Comparison of ENCODE assay signal across 7 mouse cellular contexts in genomic region chr6:128841327-128842089, GRCm38 (mm10). TPM values are rescaled to one million over a fixed set of nuclear protein-coding genes. Genes with fewer than 3 reads are reported as not detected.
A peak's percentile ranks its signal among the peaks of the same experiment; 100 is the strongest.
DNase-seq lines count a peak whose midpoint lies in the region; ATAC-seq lines count a peak whose summit lies in the region.

No protein-coding gene starts in this region.

- DNase-seq in lung, adult 18-20 months, result peak; percentile 33 to 70
- DNase-seq in lung, postnatal 4 days, result no peak
- DNase-seq in forebrain, embryonic 14.5 days (ENCODE audit: low spot score), result no peak
- no peak for DNase-seq in T-cell, adult 2 months (ENCODE audit: low spot score)
- no peak for DNase-seq in left cerebral cortex, postnatal 4 days

- no peaks in the 10 kb centered on the region for H3K36me3 ChIP-seq in forebrain, embryonic 14.5 days (ENCODE audit: control insufficient read depth, insufficient read depth, low read length)
- H3K36me3 ChIP-seq in limb, embryonic 15.5 days, result no peaks in the 10 kb centered on the region
- H3K36me3 ChIP-seq in stomach, embryonic 14.5 days (ENCODE audit: control insufficient read depth, insufficient read depth, low read length), result no peaks in the 10 kb centered on the region

- H3K4me2 ChIP-seq in forebrain, embryonic 14.5 days (ENCODE audit: low read length), result peak overlapping the region; percentile 68
- H3K4me2 ChIP-seq in limb, embryonic 15.5 days, result peak overlapping the region; percentile 59
- peak overlapping the region; percentile 48 for H3K4me2 ChIP-seq in stomach, embryonic 14.5 days (replicated peaks; ENCODE audit: low read depth, low read length)

- no peaks in the 10 kb centered on the region for H3K9me3 ChIP-seq in forebrain, embryonic 14.5 days (replicated peaks; ENCODE audit: control insufficient read depth, low read length)
- H3K9me3 ChIP-seq in limb, embryonic 15.5 days, result no peaks in the 10 kb centered on the region
- no peaks in the 10 kb centered on the region for H3K9me3 ChIP-seq in stomach, embryonic 14.5 days (ENCODE audit: control insufficient read depth, low read depth, low read length)

- H3K9ac ChIP-seq in forebrain, embryonic 14.5 days (ENCODE audit: low read length), result no peak overlapping the region; the same call in 1 of the 2 replicates
- H3K9ac ChIP-seq in limb, embryonic 15.5 days, result no peak overlapping the region
- H3K9ac ChIP-seq in stomach, embryonic 14.5 days (replicated peaks; ENCODE audit: low read depth, low read length), result no peak overlapping the region

- ATAC-seq in forebrain, embryonic 14.5 days, result no peak
- ATAC-seq in limb, embryonic 15.5 days (ENCODE audit: insufficient number of reproducible peaks, low FRiP score, low TSS enrichment, low read depth), result no peak
- ATAC-seq in stomach, embryonic 14.5 days (ENCODE audit: insufficient number of reproducible peaks, insufficient read depth, low FRiP score, low read depth), result no peak

- no peak overlapping the region for H3K27ac ChIP-seq in forebrain, embryonic 14.5 days (ENCODE audit: low read depth, low read length)
- peak overlapping the region; percentile 96; the same call in 1 of the 2 replicates for H3K27ac ChIP-seq in limb, embryonic 15.5 days
- H3K27ac ChIP-seq in stomach, embryonic 14.5 days (ENCODE audit: low read length), result 0 out of 2 replicates have a peak overlapping the region, but pooled peaks have one; percentile 90

- intact Hi-C loops in left cerebral cortex, postnatal 4 days (cut with DNase I), result loop anchor here (5.0 to 10.0 kb wide), 2 partner anchors 34 to 523 kb away; no protein-coding TSS in a partner anchor

- H3K27me3 ChIP-seq in forebrain, embryonic 14.5 days (replicated peaks; ENCODE audit: control insufficient read depth, insufficient read depth, low read length), result no peaks in the 10 kb centered on the region
- H3K27me3 ChIP-seq in limb, embryonic 15.5 days, result no peaks in the 10 kb centered on the region
- H3K27me3 ChIP-seq in stomach, embryonic 14.5 days (ENCODE audit: control insufficient read depth, insufficient read depth, low read length), result no peaks in the 10 kb centered on the region

- WGBS in forebrain, embryonic 14.5 days, result 28% methylated on average over 4 of the region's 4 CpGs
- WGBS in limb, embryonic 15.5 days, result 37% methylated on average over 4 of the region's 4 CpGs
- 43% methylated on average over 4 of the region's 4 CpGs for WGBS in stomach, embryonic 14.5 days

- peaks cover 6% of the 10 kb centered on the region for H3K4me1 ChIP-seq in forebrain, embryonic 14.5 days (ENCODE audit: control insufficient read depth, insufficient read depth, low read length)
- peaks cover 29% of the 10 kb centered on the region for H3K4me1 ChIP-seq in limb, embryonic 15.5 days
- peaks cover 3% of the 10 kb centered on the region; the same call in 1 of the 2 replicates for H3K4me1 ChIP-seq in stomach, embryonic 14.5 days (ENCODE audit: control insufficient read depth, insufficient read depth, low read length)

- H3K4me3 ChIP-seq in forebrain, embryonic 14.5 days (ENCODE audit: low read depth, low read length), result peak overlapping the region; percentile 76
- H3K4me3 ChIP-seq in limb, embryonic 15.5 days, result peak overlapping the region; percentile 68
- no peak overlapping the region; the same call in 1 of the 2 replicates for H3K4me3 ChIP-seq in stomach, embryonic 14.5 days (ENCODE audit: low read depth, low read length)

RNA-seq across cellular contexts. Expression of gene Klrb1b, which starts 15.4 kb away (rescaled TPM):
- polyA plus RNA-seq in forebrain, embryonic 14.5 days (2014; fragmentation: Nextera tagmentation; extraction: Ambion mirVana), result not detected in 2 replicates
- 0.11 and 0.18 TPM in 2 replicates for polyA plus RNA-seq in limb, embryonic 15.5 days (2015; fragmentation: Nextera tagmentation; extraction: Ambion mirVana)
- polyA plus RNA-seq in stomach, embryonic 14.5 days (2014; fragmentation: Nextera tagmentation; extraction: Ambion mirVana), result 0.29 and 0.34 TPM in 2 replicates
- total RNA-seq in left cerebral cortex, postnatal 4 days (2021), result not detected

RNA-seq across cellular contexts. Expression of gene Gm44511, which starts 15.4 kb away (rescaled TPM):
- polyA plus RNA-seq in forebrain, embryonic 14.5 days (2014; fragmentation: Nextera tagmentation; extraction: Ambion mirVana), result not detected in 2 replicates
- polyA plus RNA-seq in limb, embryonic 15.5 days (2015; fragmentation: Nextera tagmentation; extraction: Ambion mirVana), result not detected in 2 replicates
- polyA plus RNA-seq in stomach, embryonic 14.5 days (2014; fragmentation: Nextera tagmentation; extraction: Ambion mirVana), result not detected in 2 replicates
- total RNA-seq in left cerebral cortex, postnatal 4 days (2021), result not detected

RNA-seq across cellular contexts. Expression of gene Clec2i, which starts 45.9 kb away (rescaled TPM):
- polyA plus RNA-seq in forebrain, embryonic 14.5 days (2014; fragmentation: Nextera tagmentation; extraction: Ambion mirVana), result not detected in 2 replicates
- polyA plus RNA-seq in limb, embryonic 15.5 days (2015; fragmentation: Nextera tagmentation; extraction: Ambion mirVana), result 0.37 TPM in 1 of 2 replicates, not detected in the other
- not detected in 2 replicates for polyA plus RNA-seq in stomach, embryonic 14.5 days (2014; fragmentation: Nextera tagmentation; extraction: Ambion mirVana)
- total RNA-seq in left cerebral cortex, postnatal 4 days (2021), result not detected

RNA-seq across cellular contexts. Expression of gene BC035044, which starts 49.4 kb away (rescaled TPM):
- polyA plus RNA-seq in forebrain, embryonic 14.5 days (2014; fragmentation: Nextera tagmentation; extraction: Ambion mirVana), result 0.52 and 0.65 TPM in 2 replicates
- polyA plus RNA-seq in limb, embryonic 15.5 days (2015; fragmentation: Nextera tagmentation; extraction: Ambion mirVana), result 0.19 and 0.58 TPM in 2 replicates
- 1.5 and 1.9 TPM in 2 replicates for polyA plus RNA-seq in stomach, embryonic 14.5 days (2014; fragmentation: Nextera tagmentation; extraction: Ambion mirVana)
- total RNA-seq in left cerebral cortex, postnatal 4 days (2021), result 1 to 10 TPM in 1 of 2 experiments, under 1 TPM in 1; 0.64 to 1.0 TPM

RNA-seq across cellular contexts. Expression of gene Klrb1c, which starts 52.5 kb away (rescaled TPM):
- not detected in 2 replicates for polyA plus RNA-seq in forebrain, embryonic 14.5 days (2014; fragmentation: Nextera tagmentation; extraction: Ambion mirVana)
- polyA plus RNA-seq in limb, embryonic 15.5 days (2015; fragmentation: Nextera tagmentation; extraction: Ambion mirVana), result 0.07 TPM in 1 of 2 replicates, not detected in the other
- polyA plus RNA-seq in stomach, embryonic 14.5 days (2014; fragmentation: Nextera tagmentation; extraction: Ambion mirVana), result not detected in 2 replicates
- not detected for total RNA-seq in left cerebral cortex, postnatal 4 days (2021)

Comparison
In these comparisons a context has a peak if more than half of its experiments do, and no peak if none do; other contexts are left out.
1. DNase-seq: peak in lung, adult 18-20 months (2 of 2); none in lung, postnatal 4 days (0 of 2), forebrain, embryonic 14.5 days (single experiment), T-cell, adult 2 months (single experiment) and left cerebral cortex, postnatal 4 days (single experiment).
2. Peak in every context shown above with its lines, with median percentiles within 50 percentile points of each other: H3K4me2 ChIP-seq.